Comparison of ENCODE assay signal across 42 mouse cellular contexts in genomic region chr8:70664631-70665030, GRCm38 (mm10). TPM values are rescaled to one million over a fixed set of nuclear protein-coding genes. Genes with fewer than 3 reads are reported as not detected.
"Had no signal": no experiment of that assay in that cellular context is flagged by ENCODE, and none has a peak within 500 bp of the region (broad histone marks: within the 10 kb centered on the region; RNA-seq: fewer than 3 reads in every experiment).

No protein-coding gene starts in this region.

- H3K36me3 ChIP-seq: heart, embryonic 10.5 days; heart, embryonic 12.5 days; heart, embryonic 13.5 days; heart, embryonic 15.5 days; hindbrain, embryonic 10.5 days; hindbrain, embryonic 12.5 days; hindbrain, embryonic 13.5 days; hindbrain, embryonic 15.5 days; intestine, embryonic 15.5 days; kidney, embryonic 15.5 days had no signal

- DNase-seq: heart, postnatal 10 days; heart, postnatal 14 days; heart, postnatal 36 days; heart, postnatal 4 days; kidney, adult 11 months; kidney, adult 18-20 months; kidney, adult 2 months; kidney, adult 8-10 months; kidney, adult 9 months; kidney, postnatal 10 days; kidney, postnatal 14 days; kidney, postnatal 25 days; kidney, postnatal 36 days; kidney, postnatal 4 days; layer of hippocampus, adult 9-11 months; layer of hippocampus, postnatal 36 days had no signal

- H3K9me3 ChIP-seq: heart, embryonic 10.5 days; heart, embryonic 13.5 days; heart, embryonic 15.5 days; hindbrain, embryonic 12.5 days; hindbrain, embryonic 13.5 days; hindbrain, embryonic 15.5 days; intestine, embryonic 15.5 days; kidney, embryonic 15.5 days had no signal

- H3K27ac ChIP-seq: heart, embryonic 10.5 days; heart, embryonic 13.5 days; heart, embryonic 15.5 days; hindbrain, embryonic 14.5 days; hindbrain, embryonic 15.5 days; hindbrain, postnatal 0 days; intestine, embryonic 15.5 days; layer of hippocampus, adult 2 months had no signal

- H3K4me3 ChIP-seq: heart, embryonic 10.5 days; heart, embryonic 12.5 days; heart, embryonic 13.5 days; heart, embryonic 15.5 days; hindbrain, embryonic 10.5 days; hindbrain, embryonic 12.5 days; hindbrain, embryonic 13.5 days; hindbrain, embryonic 15.5 days; intestine, embryonic 15.5 days; kidney, embryonic 15.5 days; layer of hippocampus, adult 2 months had no signal

- H3K4me2 ChIP-seq: heart, embryonic 11.5 days; heart, embryonic 12.5 days; heart, embryonic 13.5 days; heart, embryonic 15.5 days; hindbrain, embryonic 12.5 days; hindbrain, embryonic 13.5 days; hindbrain, embryonic 14.5 days; hindbrain, embryonic 15.5 days; intestine, embryonic 15.5 days; kidney, embryonic 15.5 days had no signal

- H3K9ac ChIP-seq: heart, embryonic 12.5 days; heart, embryonic 15.5 days; hindbrain, embryonic 12.5 days; hindbrain, embryonic 13.5 days; hindbrain, embryonic 14.5 days; hindbrain, embryonic 15.5 days; intestine, embryonic 15.5 days; kidney, embryonic 15.5 days had no signal

- H3K27me3 ChIP-seq: heart, embryonic 12.5 days; heart, embryonic 13.5 days; heart, embryonic 15.5 days; hindbrain, embryonic 12.5 days; hindbrain, embryonic 13.5 days; hindbrain, embryonic 15.5 days; intestine, embryonic 15.5 days; kidney, embryonic 15.5 days had no signal

- ATAC-seq: hindbrain, embryonic 16.5 days; hindbrain, postnatal 0 days; inflammation-experienced regulatory T-cells, adult 6 months had no signal

RNA-seq across cellular contexts. Expression of gene Gdf15, which starts 32.4 kb away (rescaled TPM):
- total RNA-seq: layer of hippocampus, adult 18-20 months; layer of hippocampus, adult 8-10 months; layer of hippocampus, postnatal 10 days; layer of hippocampus, postnatal 14 days; layer of hippocampus, postnatal 36 days had no signal
- polyA plus RNA-seq: hindbrain, embryonic 10.5 days; hindbrain, embryonic 11.5 days; inflammation-experienced regulatory T-cells, adult 6 months had no signal

RNA-seq across cellular contexts. Expression of gene Iqcn, which starts 38.6 kb away (rescaled TPM):
- total RNA-seq: heart, postnatal 25 days had no signal
- polyA plus RNA-seq: heart, embryonic 10.5 days; heart, embryonic 11.5 days; heart, embryonic 13.5 days; heart, embryonic 14.5 days; heart, postnatal 0 days; hindbrain, embryonic 10.5 days; hindbrain, embryonic 12.5 days; hindbrain, embryonic 16.5 days; inflammation-experienced regulatory T-cells, adult 6 months; intestine, embryonic 15.5 days; intestine, embryonic 16.5 days; intestine, postnatal 0 days had no signal
